ENCODE assay signal across 18 mouse cellular contexts in the genomic region with DNA sequence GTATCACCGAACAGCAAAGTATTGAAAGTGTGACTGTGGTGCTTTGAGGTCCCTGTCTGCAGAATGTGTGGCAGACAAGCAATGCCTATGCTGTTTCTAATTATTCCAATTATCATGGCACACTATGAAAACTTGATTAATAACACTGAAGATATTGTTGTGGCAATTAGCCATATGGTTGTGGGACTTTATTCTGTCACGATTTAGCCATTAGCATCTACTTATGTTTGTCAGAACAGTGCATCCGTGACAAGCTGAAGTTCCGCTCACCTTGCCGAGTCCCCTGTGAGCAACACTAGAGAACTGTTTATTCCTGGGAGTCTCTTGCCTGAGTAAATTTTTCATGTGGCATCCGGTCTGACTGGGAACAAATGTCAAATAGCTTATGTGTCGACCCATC.
"Had no signal": no experiment of that assay in that cellular context is flagged by ENCODE, and none has a peak within 500 bp of the region (broad histone marks: within the 10 kb centered on the region; RNA-seq: fewer than 3 reads in every experiment).

No protein-coding gene starts in this region.

- H3K27me3 ChIP-seq: liver, embryonic 12.5 days; midbrain, embryonic 12.5 days; neural tube, embryonic 12.5 days had no signal

- H3K4me2 ChIP-seq: liver, embryonic 12.5 days; lung, embryonic 14.5 days; midbrain, embryonic 12.5 days; neural tube, embryonic 12.5 days had no signal

- H3K36me3 ChIP-seq: liver, embryonic 12.5 days; midbrain, embryonic 10.5 days; midbrain, embryonic 12.5 days; neural tube, embryonic 12.5 days had no signal

- H3K9ac ChIP-seq: liver, embryonic 12.5 days; liver, embryonic 14.5 days; lung, embryonic 14.5 days; midbrain, embryonic 12.5 days; neural tube, embryonic 12.5 days had no signal

- H3K4me3 ChIP-seq: liver, embryonic 12.5 days; midbrain, embryonic 10.5 days; midbrain, embryonic 12.5 days; myocyte; neural tube, embryonic 12.5 days had no signal

- H3K27ac ChIP-seq: liver, embryonic 12.5 days; liver, embryonic 14.5 days; midbrain, embryonic 10.5 days; midbrain, embryonic 12.5 days; neural tube, embryonic 12.5 days had no signal

- H3K9me3 ChIP-seq: liver, embryonic 12.5 days; midbrain, embryonic 10.5 days; midbrain, embryonic 12.5 days; neural tube, embryonic 12.5 days had no signal

- ATAC-seq: liver, embryonic 12.5 days had no signal

- DNase-seq: lung, adult 18-20 months; lung, embryonic 14.5 days; lung, postnatal 10 days; lung, postnatal 4 days; midbrain, embryonic 14.5 days; right cerebral cortex, adult 18-20 months; right cerebral cortex, postnatal 25 days; right cerebral cortex, postnatal 4 days; spleen, adult 18-20 months; thymus, adult 18-20 months; thymus, postnatal 14 days; thymus, postnatal 36 days had no signal

- H3K4me1 ChIP-seq: midbrain, embryonic 10.5 days; midbrain, embryonic 12.5 days; neural tube, embryonic 12.5 days had no signal
